Mouse (Mus musculus) midbrain, embryonic 10.5 days (tissue): Measurements from ENCODE around the gene Junb. TPM values are rescaled to one million over a fixed set of nuclear protein-coding genes. Genes with fewer than 3 reads are reported as not detected.

Experiments used
- DNase-seq: peaks from one replicate; pipeline ENCODE4 v3.0.0-alpha.2; 2017; ENCODE audit warnings: low spot score
- H3K27ac ChIP-seq: fragments of 300-500 bp; sonication (generic); replicated peaks from 2 replicates; pipeline ENCODE4 v1.5.1; 2016; ENCODE audit warnings: mild to moderate bottlenecking
- H3K27me3 ChIP-seq: fragments of 300-500 bp; sonication (generic); 2 replicates; pipeline ENCODE4 v1.6.1; 2016; ENCODE audit warnings: low read depth, mild to moderate bottlenecking; ENCODE audit not compliant: poor library complexity, severe bottlenecking
- H3K36me3 ChIP-seq: fragments of 300-500 bp; sonication (generic); 2 replicates; pipeline ENCODE4 v1.6.1; 2016; ENCODE audit warnings: mild to moderate bottlenecking, moderate library complexity
- H3K4me1 ChIP-seq: fragments of 300-500 bp; sonication (generic); 2 replicates; pipeline ENCODE4 v1.6.1; 2016
- H3K4me3 ChIP-seq: fragments of 300-500 bp; sonication (generic); 2 replicates; pipeline ENCODE4 v1.5.1; 2016; ENCODE audit warnings: mild to moderate bottlenecking, moderate library complexity
- H3K9me3 ChIP-seq: fragments of 300-500 bp; sonication (generic); replicated peaks from 2 replicates; pipeline ENCODE4 v1.6.1; 2016; ENCODE audit warnings: mild to moderate bottlenecking
- WGBS: fragments of 180-500 bp; shearing (Covaris S2); methylation state at CpG from one replicate; pipeline ENCODE4 v1.1.7; 2016; 5-methylcytosine and 5-hydroxymethylcytosine counted together
- polyA plus RNA-seq: library from polyadenylated mRNA; unstranded; fragments of >200 nt; fragmentation: Nextera tagmentation; extraction: Ambion mirVana; gene quantifications from 2 replicates; pipeline ENCODE4 v1.2.1, GENCODE M21; 2016

The Junb gene
- 5.0 and 5.4 TPM in 2 replicates for polyA plus RNA-seq

DNA sequence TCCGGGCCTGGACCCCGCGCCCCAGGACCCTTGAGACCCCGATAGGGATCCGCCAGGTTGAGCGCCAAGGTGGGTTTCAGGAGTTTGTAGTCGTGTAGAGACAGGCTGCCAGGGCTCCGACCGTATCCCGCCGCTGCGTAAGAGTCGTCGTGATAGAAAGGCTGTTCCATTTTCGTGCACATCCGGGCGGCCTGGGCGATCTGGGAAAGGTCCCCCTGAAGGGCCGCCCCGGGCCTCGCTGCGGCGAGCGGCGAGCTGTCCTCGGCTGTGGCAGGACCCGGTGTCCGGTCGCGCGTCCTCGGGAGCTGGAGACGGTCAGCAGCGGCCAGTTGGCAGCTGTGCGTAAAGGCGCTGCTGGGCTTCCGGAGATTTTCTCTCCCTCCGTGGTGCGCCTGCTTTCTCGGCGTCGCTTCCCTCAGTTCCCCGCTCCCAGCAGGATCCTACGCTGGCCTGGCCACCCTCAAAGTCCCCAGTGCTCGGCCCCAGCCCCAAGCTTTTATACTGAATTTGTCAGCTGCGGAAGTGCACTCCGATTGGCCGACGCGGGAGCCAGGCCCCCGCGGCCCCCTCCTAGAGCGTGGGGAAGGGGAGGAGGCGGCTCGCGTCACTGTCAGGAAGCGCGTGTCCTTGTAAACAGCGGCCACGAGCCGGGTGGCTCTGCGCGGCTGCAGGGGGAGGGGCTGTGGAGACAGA, at the start of gene Junb:
Gene Junb, minus strand, starts transcription at position 471 of the 693 bp plus-strand sequence.
- peak within 1 kb of the TSS; percentile 76 for H3K27ac ChIP-seq
- peaks cover 64% of the 10 kb centered on the region for H3K27me3 ChIP-seq
- WGBS = under 1% methylated on average over 63 of the region's 63 CpGs
- peaks cover 62% of the 10 kb centered on the region for H3K4me1 ChIP-seq
- H3K4me3 ChIP-seq = peak within 1 kb of the TSS; percentile 64
- peak; percentile 84 for DNase-seq
- H3K9me3 ChIP-seq = no peaks in the 10 kb centered on the region
- H3K36me3 ChIP-seq = peaks cover 20% of the 10 kb centered on the region

DNA sequence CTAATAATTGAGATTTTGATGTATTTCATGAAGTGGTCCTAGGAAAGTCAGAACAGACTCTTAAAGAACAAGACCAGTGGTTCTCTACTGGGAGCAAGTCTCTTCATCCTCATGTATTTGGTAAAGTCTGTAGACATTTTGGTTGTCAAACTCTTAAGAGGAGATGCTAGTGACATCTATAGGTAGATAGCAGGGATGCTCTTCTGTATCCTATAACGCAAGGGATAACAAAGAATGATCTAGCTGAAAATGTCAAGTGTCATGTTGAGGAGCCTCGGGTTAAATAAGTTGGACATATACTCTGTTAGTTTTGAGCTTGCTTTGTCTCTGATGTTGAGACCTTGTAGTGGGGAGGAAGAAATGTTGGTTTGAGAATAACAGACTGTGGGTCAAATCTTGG, 49.4 kb upstream of the Junb start:
- H3K4me3 ChIP-seq = peak overlapping the region; percentile 83
- H3K9me3 ChIP-seq = no peaks in the 10 kb centered on the region
- DNase-seq = no peak
- peaks cover 44% of the 10 kb centered on the region for H3K4me1 ChIP-seq
- H3K27ac ChIP-seq = peak overlapping the region; percentile 98
- H3K36me3 ChIP-seq = peaks cover 56% of the 10 kb centered on the region
- H3K27me3 ChIP-seq = no peaks in the 10 kb centered on the region
- 31% methylated on average over 2 of the region's 2 CpGs for WGBS

DNA sequence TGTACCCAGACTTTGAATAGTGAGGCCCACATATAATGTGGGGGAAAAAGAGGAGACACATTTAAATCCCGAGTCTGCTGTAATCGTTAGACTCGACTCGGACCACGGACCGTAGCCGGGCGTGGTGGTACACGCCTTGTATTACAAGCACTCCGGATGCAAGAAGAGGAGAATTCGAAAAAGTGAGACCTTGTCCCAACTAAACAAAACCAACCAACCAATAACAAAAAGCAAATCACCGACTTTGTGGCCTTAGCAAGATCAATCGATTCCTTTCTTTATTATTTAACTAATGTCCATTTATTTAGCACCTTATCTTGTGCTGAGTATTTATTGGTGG, 49.0 kb upstream of the Junb start:
- Histone ChIP-seq H3K27me3 (no peaks in the 10 kb centered on the region), H3K4me1 (peaks cover 44% of the 10 kb centered on the region), H3K4me3 (peak overlapping the region; percentile 83), H3K9me3 (no peaks in the 10 kb centered on the region), H3K36me3 (peaks cover 56% of the 10 kb centered on the region), H3K27ac (peak overlapping the region; percentile 98)
- DNase-seq = no peak
- WGBS = 2% methylated on average over 13 of the region's 13 CpGs

DNA sequence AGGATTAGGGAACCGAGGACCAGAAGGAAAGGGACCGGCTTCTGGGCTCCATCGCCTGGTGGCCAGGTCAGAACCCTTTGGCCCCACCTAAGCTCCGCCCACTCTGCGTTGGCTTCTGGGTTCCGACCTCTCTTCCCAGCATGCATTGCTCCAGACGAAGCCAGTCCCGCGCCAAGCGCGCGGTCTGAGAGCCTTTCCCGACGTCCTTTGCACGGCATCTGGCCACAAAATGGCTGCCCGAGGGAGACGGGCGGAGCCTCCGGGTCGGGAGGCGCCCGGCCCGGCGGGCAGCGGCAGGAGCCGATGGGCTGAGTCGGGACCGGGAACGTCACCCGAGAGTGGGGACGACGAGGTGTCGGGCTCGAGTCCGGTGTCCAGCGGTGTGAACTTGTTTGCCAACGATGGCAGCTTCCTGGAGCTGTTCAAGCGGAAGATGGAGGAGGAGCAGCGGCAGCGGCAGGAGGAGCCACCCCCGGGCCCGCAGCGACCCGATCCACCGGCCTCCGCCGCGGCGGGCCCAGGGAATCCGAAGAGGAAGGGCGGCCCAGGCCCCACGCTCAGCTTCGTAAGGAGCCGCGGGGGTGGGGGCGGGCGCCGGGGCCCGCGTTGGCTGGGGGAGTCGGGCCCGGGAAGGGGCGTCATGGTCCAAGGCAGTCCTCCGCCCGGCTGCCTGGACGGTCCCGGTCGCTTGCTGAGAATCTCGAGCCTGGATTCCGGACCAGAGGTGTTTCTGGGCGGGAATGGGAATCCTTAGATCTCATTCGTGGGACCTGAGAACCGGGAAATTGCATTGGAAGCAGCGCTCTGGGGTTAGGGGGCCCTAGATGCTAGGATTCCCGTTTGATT, 48.4 kb upstream of the Junb start, which contains the start of gene Trir:
Gene Trir, plus strand, starts transcription at position 154 of the 846 bp plus-strand sequence.
- no peaks in the 10 kb centered on the region for H3K9me3 ChIP-seq
- peak within 1 kb of the TSS; percentile 98 for H3K27ac ChIP-seq
- under 1% methylated on average over 75 of the region's 75 CpGs for WGBS
- H3K4me1 ChIP-seq = peaks cover 44% of the 10 kb centered on the region
- DNase-seq = peak; percentile 97
- peak within 1 kb of the TSS; percentile 83 for H3K4me3 ChIP-seq
- peaks cover 56% of the 10 kb centered on the region for H3K36me3 ChIP-seq
- H3K27me3 ChIP-seq = no peaks in the 10 kb centered on the region

DNA sequence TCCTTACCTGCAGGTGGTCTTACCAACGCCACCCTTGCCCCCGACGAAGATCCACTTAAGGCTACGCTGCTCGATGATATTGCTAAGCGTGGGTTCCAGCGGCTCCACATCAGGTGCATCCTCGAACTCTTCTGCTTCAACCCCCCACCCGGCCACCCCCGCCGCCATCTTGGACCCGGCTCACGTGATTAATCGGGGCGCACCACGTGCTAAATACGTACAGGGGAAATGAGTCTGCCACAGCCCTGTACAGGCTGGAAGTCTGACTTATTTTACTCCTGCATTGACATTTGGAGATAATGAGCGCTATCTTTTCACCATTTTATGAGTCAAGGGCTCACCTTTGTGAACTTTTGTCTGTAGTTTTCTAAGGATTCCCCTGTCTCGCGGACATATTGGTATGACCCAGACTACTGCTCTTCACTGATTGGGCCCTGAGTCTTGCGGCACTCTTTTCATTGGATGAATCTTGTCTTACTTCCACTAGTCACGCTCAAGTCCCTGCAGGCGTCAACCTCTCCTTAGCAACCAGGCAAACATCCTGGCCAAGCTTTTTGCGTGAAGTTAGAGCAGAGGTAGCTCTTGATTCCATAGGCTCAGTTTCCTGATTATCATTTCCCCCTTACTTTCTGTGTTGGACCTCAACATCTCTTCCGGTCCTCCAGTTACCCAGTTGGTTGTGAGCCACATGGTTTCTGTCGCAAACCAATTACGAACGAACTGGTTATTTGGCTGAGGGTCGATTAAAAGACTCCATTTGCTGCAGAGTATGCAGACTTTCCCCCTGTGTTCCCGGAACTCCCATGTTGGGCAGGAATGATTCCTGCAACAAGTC, 46.8 kb upstream of the Junb start, which contains the start of gene Asna1:
Gene Asna1, minus strand, starts transcription at position 184 of the 835 bp plus-strand sequence.
- DNase-seq = peak; percentile 88
- H3K9me3 ChIP-seq = no peaks in the 10 kb centered on the region
- H3K4me1 ChIP-seq = peaks cover 44% of the 10 kb centered on the region
- no peaks in the 10 kb centered on the region for H3K27me3 ChIP-seq
- WGBS = 7% methylated on average over 30 of the region's 30 CpGs
- H3K36me3 ChIP-seq = peaks cover 57% of the 10 kb centered on the region
- peak within 1 kb of the TSS; percentile 98 for H3K27ac ChIP-seq
- peak within 1 kb of the TSS; percentile 83 for H3K4me3 ChIP-seq

DNA sequence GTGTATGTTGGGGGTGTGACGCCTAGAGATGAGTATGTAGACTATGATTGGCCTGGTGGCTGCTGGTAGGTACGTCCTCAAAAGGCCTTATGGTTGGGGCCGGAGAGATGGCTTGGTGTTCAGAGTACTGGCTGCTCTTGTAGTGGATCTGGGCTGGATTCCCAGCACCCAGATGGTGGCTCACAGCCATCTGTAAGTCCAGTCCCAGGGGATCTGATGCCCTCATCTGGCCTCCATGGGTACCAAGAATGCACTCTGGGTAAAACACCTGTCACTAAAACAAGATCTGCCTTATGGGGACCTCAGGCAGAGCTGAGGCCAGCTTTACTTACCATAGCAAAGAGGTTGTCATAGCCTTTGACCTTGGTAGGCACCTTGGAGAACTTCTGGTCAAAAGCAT, 45.3 kb upstream of the Junb start:
- Histone ChIP-seq H3K27ac (no peak overlapping the region), H3K36me3 (peaks cover 57% of the 10 kb centered on the region), H3K9me3 (no peaks in the 10 kb centered on the region), H3K4me3 (peak overlapping the region; percentile 83), H3K27me3 (no peaks in the 10 kb centered on the region), H3K4me1 (peaks cover 37% of the 10 kb centered on the region)
- 96% methylated on average over 3 of the region's 3 CpGs for WGBS
- no peak for DNase-seq

DNA sequence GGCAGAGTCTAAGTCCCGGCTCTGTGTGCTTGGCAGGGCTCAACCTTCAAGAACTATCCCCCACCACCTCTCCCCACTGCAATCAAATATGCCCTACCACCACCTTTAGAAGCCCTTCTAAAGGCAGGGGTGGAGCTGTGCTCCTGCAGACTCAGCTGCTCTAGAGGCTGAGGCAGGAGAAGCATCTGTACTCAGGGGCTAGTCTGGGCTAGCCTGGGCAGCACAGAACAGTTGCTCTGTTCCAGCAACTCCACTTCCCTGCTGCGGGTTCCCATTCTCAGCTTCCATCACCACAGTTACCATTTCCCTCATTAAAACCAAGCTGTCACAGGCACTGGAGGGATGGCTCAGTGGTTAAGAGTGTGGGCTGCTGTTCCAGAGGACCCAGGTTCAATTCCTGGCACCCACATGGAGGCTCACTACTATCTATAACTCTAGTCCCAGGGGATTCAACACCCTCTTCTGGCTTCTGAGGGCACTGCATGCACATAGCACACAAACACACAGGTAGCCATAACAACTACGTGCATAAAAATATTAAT, 43.1 kb upstream of the Junb start:
- no peak for DNase-seq
- 95% methylated on average over 3 of the region's 3 CpGs for WGBS
- peaks cover 36% of the 10 kb centered on the region for H3K4me1 ChIP-seq
- no peak overlapping the region for H3K27ac ChIP-seq
- H3K36me3 ChIP-seq = peaks cover 71% of the 10 kb centered on the region
- H3K4me3 ChIP-seq = no peak overlapping the region
- no peaks in the 10 kb centered on the region for H3K27me3 ChIP-seq
- H3K9me3 ChIP-seq = no peaks in the 10 kb centered on the region

DNA sequence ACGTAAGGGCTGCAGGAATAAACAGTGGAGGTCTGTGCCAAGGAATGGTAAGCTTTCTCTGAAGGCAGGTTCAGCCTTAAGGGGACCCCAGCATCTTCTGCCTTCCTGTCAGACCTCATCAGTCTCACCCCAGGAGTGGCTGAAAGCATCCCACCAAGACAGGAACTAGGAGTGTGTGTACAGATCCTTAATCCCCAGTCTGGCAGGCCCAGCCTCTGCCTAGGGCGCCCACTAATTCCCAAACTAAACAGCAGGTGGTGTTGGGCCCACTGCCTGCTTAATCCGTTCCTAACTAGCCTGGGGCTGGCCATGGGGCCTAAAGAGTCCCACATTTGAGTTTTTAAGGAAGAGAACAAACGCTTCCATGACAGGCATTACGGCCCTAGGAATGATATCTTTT, 38.7 kb upstream of the Junb start:
- WGBS = 31% methylated on average over 5 of the region's 5 CpGs
- Histone ChIP-seq H3K27me3 (peaks cover 28% of the 10 kb centered on the region), H3K27ac (no peak overlapping the region), H3K4me3 (no peak overlapping the region), H3K4me1 (peaks cover 19% of the 10 kb centered on the region), H3K9me3 (no peaks in the 10 kb centered on the region), H3K36me3 (peaks cover 51% of the 10 kb centered on the region)
- DNase-seq = no peak

DNA sequence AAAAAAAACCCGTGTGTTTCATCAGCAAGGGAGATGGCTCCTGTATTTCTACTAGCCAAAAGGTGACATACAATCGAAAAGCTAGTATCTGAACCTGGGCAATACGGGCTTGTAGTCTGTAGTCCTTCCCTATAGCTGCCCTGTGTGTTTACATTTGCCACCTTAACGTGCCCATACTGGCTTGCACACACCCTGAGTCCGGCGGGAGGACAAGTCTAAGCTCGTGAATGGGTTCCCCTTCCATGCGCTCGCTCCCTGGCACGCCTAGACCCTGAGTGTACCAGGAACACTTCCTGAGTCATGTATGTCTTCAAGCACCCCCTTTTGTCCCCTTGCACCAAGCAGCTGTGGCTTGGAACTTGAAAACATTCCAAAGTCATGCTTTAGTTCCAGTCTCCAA, 38.2 kb upstream of the Junb start:
- H3K27ac ChIP-seq = no peak overlapping the region
- peaks cover 33% of the 10 kb centered on the region for H3K27me3 ChIP-seq
- no peak for DNase-seq
- 70% methylated on average over 10 of the region's 10 CpGs for WGBS
- peaks cover 46% of the 10 kb centered on the region for H3K36me3 ChIP-seq
- H3K9me3 ChIP-seq = no peaks in the 10 kb centered on the region
- H3K4me3 ChIP-seq = no peak overlapping the region
- H3K4me1 ChIP-seq = peaks cover 19% of the 10 kb centered on the region

DNA sequence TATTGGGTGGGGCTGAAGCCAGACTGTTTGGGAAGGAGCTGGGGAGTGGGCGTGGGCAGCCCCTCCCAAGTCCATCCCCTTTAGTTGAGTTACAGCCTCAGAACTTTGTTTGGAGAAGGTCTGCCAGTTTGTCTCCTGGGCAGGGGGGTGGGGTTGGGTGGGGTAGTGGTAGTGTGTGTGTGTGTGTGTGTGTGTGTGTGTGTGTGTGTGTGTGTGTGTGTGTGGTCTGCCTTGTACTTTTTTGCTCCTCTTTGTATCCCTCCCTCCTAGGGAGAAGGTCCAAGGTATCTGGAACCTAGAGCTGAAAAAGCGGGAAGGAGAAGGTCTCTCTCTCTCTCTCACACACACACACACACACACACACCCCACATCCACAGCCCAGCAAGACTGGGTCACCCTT, 35.9 kb upstream of the Junb start, which contains the start of gene Best2:
Gene Best2, minus strand, starts transcription at position 101 of the 400 bp plus-strand sequence.
- 65% methylated on average over 2 of the region's 2 CpGs for WGBS
- no peak for DNase-seq
- H3K27ac ChIP-seq = peak within 1 kb of the TSS; percentile 39; the same call in 1 of the 2 replicates
- peaks cover 24% of the 10 kb centered on the region for H3K4me1 ChIP-seq
- H3K36me3 ChIP-seq = peaks cover 23% of the 10 kb centered on the region
- no peaks in the 10 kb centered on the region for H3K9me3 ChIP-seq
- peaks cover 50% of the 10 kb centered on the region for H3K27me3 ChIP-seq
- peak within 1 kb of the TSS; percentile 51 for H3K4me3 ChIP-seq

DNA sequence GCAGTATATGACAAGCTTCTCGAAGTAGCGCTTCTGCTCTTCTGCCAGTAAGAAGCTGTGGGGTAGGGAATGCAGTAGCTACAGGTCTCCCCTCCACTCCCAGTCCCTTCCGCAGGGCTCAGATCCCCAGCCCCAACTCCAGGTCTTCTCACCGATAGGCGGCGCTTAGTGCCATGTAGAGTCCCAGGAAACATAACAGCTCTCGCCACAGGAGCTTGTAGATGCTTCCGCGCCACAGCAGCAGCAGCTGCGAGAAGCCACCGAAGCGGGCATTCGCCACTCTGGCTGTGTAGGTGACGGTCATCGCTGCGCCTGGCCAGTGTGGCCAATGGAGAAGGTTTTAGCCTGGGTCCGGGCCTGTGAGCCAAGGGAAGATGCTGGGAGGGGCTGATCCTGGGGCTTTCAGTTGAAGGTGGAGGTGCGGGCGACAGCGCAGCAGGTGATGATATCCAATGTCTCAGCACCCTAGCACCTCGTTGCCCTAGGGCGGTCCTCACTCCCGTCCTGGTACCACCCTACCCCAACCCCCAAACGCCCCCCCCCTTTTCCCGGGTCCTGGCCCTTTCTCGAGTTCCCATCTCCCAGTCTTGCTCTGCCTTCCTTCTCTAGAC, 34.8 kb upstream of the Junb start:
- peaks cover 61% of the 10 kb centered on the region for H3K27me3 ChIP-seq
- H3K36me3 ChIP-seq = peaks cover 12% of the 10 kb centered on the region
- H3K9me3 ChIP-seq = no peaks in the 10 kb centered on the region
- 5% methylated on average over 26 of the region's 26 CpGs for WGBS
- peak overlapping the region; percentile 51 for H3K4me3 ChIP-seq
- peak overlapping the region; percentile 39; the same call in 1 of the 2 replicates for H3K27ac ChIP-seq
- DNase-seq = peak; percentile 77
- H3K4me1 ChIP-seq = peaks cover 24% of the 10 kb centered on the region

DNA sequence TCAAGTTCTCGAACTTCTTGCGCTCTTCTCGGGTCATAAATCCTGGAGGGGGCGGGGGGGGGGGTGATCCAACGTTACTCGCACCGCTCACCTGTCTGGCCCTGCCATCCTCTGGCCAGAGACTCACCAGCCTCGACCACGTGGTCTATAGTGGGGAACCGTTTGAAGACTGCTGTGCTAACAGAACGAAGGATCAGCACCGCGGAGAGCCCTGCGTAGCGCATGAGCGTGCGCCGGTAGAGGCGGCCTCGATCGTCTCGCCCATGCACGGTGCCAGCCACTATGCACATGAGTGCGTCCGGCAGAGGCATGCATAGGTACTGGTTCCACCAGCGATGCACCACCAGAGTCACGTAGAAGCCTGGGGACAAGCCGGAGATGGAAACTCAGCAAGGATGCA, 32.7 kb upstream of the Junb start:
- Histone ChIP-seq H3K4me1 (peaks cover 12% of the 10 kb centered on the region), H3K9me3 (no peaks in the 10 kb centered on the region), H3K27ac (no peak overlapping the region), H3K36me3 (no peaks in the 10 kb centered on the region), H3K4me3 (peak overlapping the region; percentile 21), H3K27me3 (peaks cover 77% of the 10 kb centered on the region)
- WGBS = 13% methylated on average over 28 of the region's 28 CpGs
- no peak for DNase-seq
